Mouse (Mus musculus) liver, postnatal 0 days (tissue): ENCODE data around the gene Afap1l2.

Source experiments
- CTCF ChIP-seq: sonication (generic); IDR thresholded peaks from 2 replicates; pipeline ENCODE4 v1.5.1; 2016; ENCODE audit warnings: antibody characterized with exemption, low read depth
- EP300 ChIP-seq: IDR thresholded peaks from 2 replicates; pipeline ENCODE4 v1.6.1; 2016; ENCODE audit warnings: antibody characterized with exemption, low read depth, mild to moderate bottlenecking

- TF ChIP-seq EP300 (no peak), CTCF (no peak)
Measured at GRCm38 (mm10) chr19:56946277-56946676, 61.8 kb downstream of the Afap1l2 start.
